Mouse (Mus musculus) lung, postnatal 36 days (tissue): ENCODE measurements around the gene Ddx11.
A peak's percentile ranks its signal among the peaks of the same experiment; 100 is the strongest.

Source experiments
- DNase-seq: peaks from one replicate; pipeline ENCODE4 v3.0.0; 2022; ENCODE audit warnings: mixed read lengths

The Ddx11 gene

DNA sequence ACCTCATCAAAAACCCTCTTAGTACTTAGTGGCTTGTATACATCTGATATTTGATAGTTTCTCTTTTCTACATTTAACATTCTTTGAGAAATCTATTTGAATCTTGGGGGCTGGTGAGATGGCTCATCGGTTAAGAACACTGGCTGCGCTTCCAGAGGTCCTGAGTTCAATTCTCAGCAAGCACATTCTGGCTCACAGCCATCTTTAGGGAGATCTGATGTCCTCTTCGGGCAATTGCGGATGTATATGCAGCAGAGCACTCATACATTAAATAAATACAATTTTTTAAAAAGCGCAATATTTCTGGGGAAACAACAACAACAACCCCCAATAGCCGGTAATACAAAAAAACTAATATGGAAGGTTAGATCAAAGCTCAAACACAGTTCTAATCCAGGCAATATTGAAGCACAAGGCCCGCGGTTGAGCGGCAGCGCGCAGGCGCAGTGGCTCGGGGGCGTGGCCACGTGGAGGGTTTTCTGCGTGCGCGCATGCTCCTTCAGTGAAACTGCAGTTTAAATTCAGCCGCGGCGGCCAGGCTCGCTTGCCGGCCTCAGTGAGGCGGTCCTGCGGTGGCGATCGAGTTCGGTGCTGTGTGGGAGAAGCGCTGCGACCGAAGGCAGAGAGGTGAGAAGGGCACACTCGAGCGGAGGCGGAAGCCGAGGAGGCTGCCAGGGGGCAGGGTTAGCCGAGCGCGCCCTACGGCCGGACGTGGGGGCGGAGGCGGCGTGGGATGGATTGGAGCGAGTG is at the start of gene Ddx11:
Gene Ddx11, plus strand, starts transcription at position 455 of the 750 bp plus-strand sequence.
- DNase-seq = peak; percentile 93

DNA sequence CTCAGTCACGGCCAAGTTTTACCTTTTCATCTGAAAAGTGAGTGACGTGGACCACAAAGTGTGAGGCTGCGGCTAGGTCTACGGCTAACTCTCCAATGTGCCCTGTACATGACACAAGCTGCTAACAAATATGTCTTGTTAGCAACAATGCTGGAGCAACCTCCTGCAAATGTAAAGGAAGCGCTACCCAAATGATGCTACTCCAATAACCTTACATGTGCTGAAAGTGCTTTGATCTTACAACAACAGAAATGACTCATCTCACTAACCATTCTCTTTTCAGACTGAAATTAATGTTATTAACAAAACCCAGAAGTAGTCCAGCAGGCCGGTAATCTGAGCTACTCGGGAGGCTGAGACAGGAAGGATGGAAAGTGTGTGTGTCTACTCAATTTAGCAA is 49.3 kb upstream of the Ddx11 start:
- DNase-seq = no peak

DNA sequence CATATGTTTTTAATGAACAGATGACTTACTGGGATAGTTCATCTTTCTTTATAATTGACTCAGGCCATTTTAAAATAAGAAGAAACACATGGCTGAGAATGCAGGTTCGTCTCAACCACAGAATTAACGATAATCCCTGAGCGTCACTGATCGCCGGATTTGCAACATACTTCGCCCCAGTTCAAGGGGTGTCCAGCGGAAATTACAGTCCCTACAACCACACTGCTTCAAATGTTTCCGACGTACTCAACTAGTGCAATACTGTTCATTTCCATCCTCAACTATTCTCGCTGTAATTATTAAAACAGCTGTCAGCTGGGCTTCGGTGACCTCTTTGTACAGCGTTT is 47.5 kb upstream of the Ddx11 start:
- DNase-seq = peak; percentile 31

DNA sequence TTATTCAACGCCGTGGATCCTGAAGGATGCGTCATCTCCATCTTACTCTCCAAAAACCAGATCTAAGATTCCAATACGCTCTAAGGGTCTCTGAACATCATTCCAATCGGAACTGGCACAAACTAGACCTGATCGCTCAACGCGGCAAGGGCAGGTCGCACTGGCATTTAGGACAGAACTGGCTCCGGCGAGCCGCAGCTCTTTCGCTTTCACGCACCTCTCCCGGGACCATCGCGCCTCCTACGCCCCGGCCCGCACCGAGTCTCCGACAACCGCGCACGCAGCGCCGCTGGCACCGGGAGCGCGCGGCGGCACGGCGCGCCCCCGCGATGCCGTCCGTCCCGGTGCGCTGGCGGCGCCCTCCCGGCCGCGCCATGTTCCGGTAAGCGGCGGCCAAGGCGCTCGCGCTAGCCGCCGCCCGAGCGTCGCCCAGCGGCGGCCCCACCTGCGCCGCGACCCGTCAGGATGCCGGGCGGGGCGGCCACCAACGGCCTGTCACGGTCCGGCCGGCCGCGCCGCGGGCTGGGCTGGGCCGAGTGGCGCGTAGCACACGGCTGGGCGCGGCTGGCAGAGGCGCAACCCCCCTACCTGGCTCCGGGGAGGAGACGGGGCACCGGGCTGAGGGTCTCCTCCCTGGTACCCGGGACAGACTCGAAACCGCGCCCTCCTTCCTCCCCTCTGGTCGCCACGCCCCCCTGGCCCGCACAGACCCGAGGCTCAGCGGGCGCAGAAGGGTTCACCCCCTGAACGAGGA is 47.0 kb upstream of the Ddx11 start:
- DNase-seq = peak; percentile 44

DNA sequence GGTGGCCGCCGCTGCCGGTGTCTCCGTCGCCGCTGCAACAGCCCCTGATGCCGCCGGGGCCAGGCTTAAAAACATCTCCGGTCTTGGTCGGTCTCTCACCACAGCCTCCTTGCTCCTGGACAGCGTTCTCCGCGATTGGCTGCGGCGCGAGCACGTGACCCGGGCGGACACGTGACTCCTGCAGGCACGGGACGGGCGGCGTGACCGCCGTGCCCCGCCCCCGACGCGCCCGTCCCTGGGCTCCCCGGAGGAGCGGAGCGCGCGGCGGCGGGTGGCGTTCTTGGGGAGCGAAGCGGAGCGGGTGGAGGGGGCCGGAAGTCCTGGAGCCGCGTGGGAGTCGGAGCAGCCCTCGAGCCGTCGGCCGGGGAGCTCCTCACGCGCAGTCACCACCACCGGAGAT is 46.4 kb upstream of the Ddx11 start, which contains the start of gene Ankrd12:
Gene Ankrd12, minus strand, starts transcription at position 156 of the 400 bp plus-strand sequence.
- DNase-seq = peak; percentile 97

DNA sequence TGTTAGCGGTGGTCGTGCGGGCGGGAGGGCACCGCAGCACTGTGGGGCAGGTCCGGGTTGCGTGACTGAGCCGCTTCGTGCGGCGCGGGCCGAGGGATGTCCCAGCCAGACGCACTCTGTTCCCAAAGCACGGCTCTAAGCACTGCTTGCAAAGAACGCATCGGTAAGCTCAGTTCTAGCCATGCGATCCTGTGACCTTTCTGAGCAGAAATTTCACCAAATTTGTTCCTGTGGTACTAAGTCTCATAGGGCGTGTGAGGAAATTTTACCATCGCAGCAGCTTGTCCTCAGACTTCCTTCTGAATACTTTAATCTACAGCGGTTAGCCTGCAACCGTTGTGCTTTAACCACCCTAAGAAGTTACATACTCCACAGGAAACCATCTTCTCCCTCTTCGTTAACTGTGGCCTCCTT is 45.9 kb upstream of the Ddx11 start:
- no peak for DNase-seq

DNA sequence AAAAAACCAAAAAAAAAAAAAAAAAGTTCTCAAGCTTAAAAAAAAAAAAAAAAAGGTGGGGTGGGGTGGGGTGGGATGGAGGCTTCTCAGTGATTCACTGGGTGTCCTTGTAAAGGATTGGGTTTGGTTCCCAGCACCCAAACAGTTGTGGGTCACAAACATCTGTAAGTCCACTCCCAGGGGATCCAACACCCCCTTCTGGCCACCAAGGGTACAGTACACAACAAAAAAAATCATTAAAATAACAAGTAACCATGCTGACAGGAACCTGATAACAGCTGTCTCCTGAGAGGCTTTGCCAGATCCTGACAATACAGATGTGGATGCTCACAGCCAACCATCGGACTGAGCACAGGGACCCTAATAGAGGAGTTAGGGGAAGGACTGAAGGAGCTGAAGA is 38.8 kb upstream of the Ddx11 start:
- no peak for DNase-seq

DNA sequence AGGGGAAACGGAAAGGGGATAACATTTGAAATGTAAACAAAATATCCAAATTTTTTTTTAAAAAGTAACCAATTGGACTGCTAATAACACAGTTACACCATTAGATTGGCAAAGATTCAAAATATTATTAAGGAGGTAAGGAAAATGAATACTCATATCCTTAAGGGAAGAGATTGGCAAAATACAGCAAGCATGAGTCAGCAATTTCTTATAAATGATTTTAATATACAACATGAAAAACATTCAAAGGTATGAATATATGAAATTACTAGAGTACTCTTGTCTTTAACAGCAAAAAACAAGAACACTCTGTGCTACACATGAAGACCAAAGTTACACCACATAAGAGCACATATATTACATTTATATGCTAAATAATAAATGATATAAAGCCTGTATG is 38.3 kb upstream of the Ddx11 start:
- DNase-seq = no peak

DNA sequence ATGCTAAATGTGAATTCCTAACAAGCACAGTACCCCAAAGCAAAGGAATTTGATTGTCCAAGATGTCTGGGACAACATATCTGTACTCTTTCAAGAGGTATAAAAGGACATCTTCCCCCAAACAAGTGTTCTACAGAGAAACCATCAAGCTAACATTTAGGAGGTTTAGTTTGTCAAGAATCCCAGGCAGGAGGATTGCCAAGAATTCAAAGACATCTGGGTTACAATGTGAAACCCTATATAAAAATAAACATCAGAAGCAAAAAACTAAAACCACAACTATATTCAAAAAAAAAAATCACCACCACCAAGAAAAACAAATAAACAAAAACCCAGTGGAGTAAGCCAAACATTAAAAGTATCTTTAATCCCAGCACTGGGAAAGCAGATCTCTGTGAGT is 33.1 kb upstream of the Ddx11 start:
- no peak for DNase-seq

DNA sequence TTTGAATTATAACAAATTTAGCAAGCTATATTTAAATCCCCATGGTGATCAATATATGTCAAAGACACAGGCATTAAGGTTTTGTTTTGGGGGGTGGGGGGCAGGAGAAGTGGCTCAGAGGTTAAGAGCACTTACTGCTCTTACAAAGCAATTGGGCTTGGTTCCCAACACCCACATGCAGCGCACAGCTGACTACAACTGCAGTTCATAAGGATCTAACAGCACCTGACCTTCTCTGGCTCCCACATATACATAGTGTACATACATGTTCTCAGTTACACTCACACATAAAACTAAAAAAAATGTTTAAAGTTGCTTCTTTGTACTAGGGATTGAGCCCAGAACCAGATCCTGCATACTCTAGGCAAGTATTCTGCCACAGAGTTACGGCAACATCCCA is 31.9 kb upstream of the Ddx11 start:
- DNase-seq = no peak

DNA sequence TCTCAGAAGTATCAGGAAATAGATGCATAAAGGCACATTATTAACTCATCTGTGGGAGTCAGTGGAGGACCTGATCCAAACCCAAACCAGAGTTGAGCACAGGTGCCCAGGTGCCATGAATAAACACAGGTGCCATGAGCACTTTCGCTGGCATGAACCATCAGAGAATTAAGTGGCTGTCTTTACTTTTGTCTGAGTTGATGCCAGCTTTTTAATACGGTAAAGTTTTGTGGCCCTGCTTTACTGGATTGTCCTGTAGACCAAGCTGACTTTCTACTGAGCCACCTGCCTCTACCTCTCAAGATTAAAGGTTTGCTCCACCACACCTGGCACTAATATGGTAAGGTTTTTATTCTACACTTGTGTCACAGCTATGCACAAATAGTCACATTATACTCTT is 31.3 kb upstream of the Ddx11 start:
- DNase-seq = no peak

DNA sequence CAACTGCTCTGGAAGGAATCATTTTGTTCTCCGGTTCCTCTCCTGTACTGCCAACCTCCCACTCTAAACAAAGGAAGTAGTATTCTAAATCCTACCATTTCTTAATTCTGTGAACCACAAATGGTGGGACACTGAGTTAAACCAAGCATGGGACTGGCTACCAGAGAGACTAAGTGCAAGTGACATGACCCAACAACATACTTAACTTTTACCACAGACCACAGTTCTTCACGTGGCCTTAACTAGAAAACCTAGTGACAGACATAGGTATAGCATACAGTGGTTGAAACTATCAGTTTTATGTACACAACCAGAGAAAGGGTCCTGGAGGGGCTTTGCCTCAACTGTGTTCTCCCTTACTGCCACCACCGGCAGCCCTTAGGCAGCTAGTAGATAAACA is 30.7 kb upstream of the Ddx11 start:
- DNase-seq = no peak

DNA sequence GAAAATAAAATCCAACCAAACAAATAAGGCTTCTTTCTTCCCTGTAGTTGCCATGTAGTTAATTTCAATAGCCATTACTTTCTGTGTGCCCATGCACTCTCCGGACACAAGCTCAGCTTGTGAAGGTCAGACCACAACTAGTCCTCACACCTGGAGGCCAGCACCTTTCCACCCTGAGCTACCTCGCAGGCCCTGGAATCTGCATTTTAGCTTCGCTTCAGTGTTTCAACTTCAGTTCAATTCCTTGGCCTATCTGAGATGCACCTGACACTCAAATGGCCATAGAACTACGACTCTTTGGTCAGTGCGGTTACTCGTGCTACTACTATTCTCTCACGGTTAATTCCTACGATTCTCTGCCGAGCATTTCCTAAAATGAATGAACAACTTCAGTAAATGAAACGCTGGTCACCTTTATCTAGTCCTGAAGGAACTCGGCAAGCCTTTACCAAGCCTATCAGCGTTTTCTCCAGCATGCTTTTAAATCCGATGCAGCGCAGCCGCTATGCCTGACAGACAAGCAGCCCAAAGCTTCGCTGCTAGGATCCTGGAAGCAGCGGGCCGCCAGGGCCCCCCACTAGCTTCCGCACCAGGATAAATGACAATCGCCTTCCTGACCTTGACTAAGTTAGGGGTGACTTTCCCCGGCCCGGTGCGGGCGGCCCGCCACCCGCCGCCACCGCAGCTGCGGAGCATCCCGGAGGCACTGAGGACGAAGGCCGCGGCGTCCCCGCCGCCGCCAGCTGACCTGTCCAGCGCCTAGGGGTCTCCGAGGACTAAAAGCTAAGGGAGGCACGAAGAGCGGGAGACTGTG is 22.5 kb upstream of the Ddx11 start:
- DNase-seq = peak; percentile 22

DNA sequence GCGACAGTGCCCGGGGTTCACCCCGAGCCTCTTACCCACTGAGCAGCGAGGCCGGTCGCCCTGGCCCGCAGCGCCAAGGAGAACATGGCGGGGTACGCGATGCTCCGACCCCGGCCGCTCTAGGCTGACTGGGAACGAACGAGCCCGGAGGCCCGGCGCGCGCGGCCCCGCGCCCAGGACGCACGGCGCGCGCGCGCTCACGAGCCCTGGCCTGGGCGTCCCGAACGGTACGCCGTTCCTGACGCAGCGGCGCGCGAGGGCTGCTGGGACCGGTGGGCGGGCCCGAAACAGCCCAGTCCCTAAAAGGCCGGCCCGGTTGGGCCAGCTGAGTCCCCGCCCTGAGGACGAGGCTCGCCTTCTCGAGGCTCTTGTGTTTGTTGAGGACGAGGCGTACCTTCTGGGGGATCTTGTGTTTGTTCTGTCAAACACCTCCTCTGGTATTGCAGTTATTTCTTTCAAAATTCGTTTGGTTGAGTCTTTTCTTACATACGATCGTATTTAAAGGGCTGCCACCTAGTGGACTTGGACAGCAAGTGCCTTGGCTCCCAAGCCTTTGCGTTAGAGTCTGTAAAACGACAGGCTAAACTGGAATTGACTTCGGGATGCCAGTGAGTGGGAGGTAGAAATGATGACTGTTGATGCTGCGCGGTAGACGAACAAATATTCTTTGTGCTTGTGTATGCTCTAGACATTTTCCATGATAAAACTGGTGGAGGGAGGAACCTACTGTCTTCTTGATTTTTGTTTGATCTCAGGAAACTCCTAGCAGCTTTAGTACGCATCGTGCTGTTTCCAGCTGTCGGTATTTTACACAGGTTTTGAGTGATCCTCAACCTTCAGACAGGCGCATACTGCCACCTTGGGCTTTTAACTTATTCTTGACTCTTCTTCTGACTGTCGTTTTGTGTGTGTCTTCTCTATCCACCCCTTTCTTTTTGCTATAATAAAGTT is 21.7 kb upstream of the Ddx11 start, which contains the start of gene Ndufv2:
Gene Ndufv2, minus strand, starts transcription at position 180 of the 951 bp plus-strand sequence.
- peak; percentile 95 for DNase-seq

DNA sequence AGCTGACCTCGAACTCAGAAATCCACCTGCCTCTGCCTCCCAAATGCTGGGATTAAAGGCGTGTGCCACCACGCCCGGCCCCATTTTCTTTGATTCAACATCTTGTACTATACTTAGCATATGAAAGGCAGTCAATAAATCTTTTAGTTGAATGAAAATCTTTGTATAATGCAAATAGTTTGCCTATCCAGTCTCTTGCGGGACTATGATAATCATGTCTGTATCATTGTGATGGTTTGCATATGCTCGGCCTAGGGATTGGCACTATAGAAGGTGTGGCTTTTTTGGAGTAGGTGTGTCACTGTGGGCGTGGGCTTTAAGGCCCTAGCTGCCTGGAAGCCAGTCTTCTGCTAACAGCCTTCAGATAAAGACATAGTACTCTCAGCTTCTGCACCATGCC is 19.2 kb upstream of the Ddx11 start:
- DNase-seq = no peak

DNA sequence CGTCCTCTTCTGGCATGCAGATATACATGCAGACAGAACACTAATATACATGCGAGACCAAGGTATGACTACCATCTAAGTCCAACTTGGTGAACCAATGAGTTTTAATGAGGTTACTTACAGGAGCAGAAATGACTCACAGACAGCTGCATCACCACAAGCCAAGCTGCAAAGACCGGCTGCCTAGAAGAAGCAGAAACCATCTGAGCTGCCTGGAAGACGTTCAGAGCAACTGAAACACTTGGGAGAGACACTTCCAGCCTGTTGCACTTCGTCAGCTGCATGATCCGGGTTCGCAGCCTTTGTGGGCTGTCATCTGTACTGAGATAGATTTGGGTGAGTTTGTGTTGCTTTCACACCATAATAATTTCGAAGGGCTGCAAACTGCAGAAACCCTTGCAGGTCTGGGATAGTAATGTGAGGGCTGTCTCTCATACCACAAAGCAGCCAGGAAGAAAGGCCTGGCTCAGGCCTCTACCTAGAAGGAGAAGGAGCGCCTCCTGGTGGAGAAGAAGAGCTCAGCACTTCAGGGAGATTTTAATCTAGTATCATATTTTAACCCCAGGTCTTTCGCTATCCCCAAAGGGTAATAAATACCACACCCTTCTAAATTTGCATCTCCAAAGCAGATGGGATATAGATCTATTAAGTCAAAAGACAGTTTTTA is 16.6 kb upstream of the Ddx11 start:
- DNase-seq = peak; percentile 80

DNA sequence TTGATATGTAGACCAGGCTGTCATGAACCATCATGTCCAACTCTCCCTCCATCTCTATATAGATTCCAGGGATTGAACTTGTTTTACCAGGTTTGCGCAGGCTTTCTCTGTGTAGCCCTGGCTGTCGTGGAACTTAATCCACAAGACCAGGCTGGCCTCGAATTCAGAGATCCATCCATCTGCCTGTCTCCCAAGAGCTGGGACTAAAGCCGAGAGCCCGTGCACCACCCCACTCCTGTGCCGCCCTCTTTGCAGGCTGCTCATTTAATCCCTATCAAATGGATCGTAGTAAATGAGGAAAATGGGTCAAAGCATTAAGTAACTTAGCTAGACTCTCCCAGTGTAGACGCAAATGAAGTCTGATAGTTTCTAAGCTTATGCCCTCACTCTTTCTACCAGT is 15.9 kb upstream of the Ddx11 start:
- DNase-seq = no peak

DNA sequence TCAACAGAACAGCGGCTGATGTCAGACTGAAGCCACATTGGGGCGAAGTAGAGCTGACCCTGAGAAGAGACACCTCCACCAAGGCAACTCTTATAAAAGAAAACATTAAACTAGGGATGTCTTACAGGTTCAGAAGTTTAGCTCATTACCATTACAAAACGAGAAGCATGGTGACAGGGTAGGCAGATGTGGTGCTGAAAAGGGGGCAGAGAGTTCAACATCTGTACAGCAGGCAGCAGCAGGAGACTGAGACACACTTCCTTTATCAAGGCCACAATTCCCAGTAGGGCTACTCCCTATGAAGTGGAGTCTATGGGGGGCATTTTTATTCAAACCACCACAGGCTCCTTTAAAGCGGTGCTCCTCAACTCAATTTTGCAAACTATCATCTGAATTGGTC is 15.1 kb upstream of the Ddx11 start:
- no peak for DNase-seq

DNA sequence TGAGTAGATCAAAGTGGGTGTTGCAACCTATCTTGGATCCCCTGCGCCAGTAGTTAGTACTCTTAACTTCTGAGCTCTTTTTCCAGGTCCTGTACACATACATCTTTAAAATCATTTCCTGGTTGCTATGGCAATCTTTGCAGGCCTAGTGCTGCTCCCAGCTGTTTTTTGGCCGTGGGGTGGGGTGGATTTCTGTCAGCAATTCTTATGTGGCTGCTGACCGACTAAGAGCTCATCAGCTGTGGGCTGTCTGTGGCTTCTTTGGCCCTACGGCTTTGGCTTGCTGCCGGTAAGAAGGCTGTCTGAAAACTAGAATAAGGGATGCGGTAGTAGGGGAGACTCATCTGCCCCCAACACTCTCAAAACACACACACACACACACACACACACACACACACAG is 12.6 kb upstream of the Ddx11 start:
- DNase-seq = no peak

DNA sequence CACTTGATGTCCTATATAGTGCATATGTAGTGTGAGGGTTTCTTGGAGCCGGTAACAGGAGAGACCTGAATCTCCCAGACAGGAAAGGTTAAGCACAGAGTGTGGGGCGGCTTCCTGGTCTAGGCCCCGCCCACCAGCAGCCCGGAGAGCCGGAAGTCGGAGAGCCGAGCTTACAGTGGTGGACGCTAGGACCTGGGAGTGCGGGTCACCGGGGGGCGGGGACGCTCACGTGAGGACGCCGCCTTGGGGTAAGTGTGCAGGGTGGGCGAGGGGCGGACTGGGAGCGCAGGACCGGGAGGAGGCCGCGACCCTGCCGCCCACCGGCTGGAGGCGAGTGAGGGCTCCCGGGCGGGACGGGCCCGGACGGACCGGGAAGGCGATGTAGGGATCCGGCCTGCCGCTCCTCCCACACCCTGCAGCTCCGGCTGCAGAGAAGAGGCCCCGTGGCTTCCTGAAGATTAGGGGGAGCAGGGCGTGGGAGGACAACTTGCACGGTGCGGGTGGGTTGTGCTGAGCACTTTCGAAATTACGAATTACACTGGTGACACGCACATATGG is 11.8 kb upstream of the Ddx11 start, which contains the start of gene Washc1:
Gene Washc1, plus strand, starts transcription at position 144 of the 558 bp plus-strand sequence.
- DNase-seq = peak; percentile 94

DNA sequence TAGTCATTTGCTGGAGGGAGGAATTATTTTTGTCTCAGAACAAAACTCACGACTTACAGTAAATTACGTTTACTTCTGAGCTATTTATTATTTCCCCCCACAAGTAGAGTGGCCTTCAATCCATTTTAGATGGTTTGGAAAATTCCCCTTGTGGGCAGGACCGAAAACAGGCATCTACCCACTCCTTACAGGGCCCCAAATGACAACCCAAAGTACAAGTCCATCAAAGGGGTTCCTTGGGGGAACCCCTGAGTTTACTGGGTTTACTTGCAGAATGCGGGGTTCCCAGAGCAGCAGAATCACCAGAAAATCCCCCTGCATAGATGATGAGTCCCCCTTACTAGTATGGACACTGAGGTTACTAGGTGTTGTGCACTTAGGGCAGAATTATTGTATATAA is 11.2 kb upstream of the Ddx11 start:
- no peak for DNase-seq
